Mouse (Mus musculus) heart, adult 2 months (tissue): ENCODE measurements at regions not wholly inside any gene's neighbourhood (a gene's known extent, or its start where the extent isn't known, plus 50 kb on each side); places are given as distances from the start of the nearest gene placed in this dataset.
A peak's percentile ranks its signal among the peaks of the same experiment; 100 is the strongest.

Experiments
- CTCF ChIP-seq: fragments of 200-600 bp; IDR thresholded peaks from 2 replicates; pipeline ENCODE4 v1.8.1; 2022; ENCODE audit warnings: antibody characterized with exemption, mild to moderate bottlenecking, moderate library complexity
- EP300 ChIP-seq: fragments of 200-500 bp; IDR thresholded peaks from 2 replicates; pipeline ENCODE4 v1.6.1; 2011; ENCODE audit warnings: low read depth, low read length, control low read depth; ENCODE audit not compliant: insufficient read depth
- POLR2A ChIP-seq: fragments of 200-500 bp; IDR thresholded peaks from 2 replicates; pipeline ENCODE4 v1.6.1; 2011; ENCODE audit warnings: mild to moderate bottlenecking, low read depth, low read length, control low read depth; ENCODE audit not compliant: insufficient read depth

GRCm38 (mm10) chr14:25405191-25405590 lies 53.8 kb upstream of the Zmiz1 start:
- no peak for TF ChIP-seq CTCF
- no peak for TF ChIP-seq POLR2A
- peak; percentile 50; the same call in 1 of the 2 replicates for TF ChIP-seq EP300
